ENCODE assay signal across 8 mouse cellular contexts in genomic region chr3:88467116-88467824, GRCm38 (mm10). TPM values are rescaled to one million over a fixed set of nuclear protein-coding genes. Genes with fewer than 3 reads are reported as not detected.
DNase-seq lines count a peak whose midpoint lies in the region; ATAC-seq and TF ChIP-seq lines count a peak whose summit lies in the region.

No protein-coding gene starts in this region.

- peak; percentile 93 for TF ChIP-seq CTCF in lung, postnatal 0 days (IDR thresholded peaks at IDR 0.05)

- H3K9ac ChIP-seq in hindbrain, embryonic 12.5 days = 0 out of 2 replicates have a peak overlapping the region, but pooled peaks have one; percentile 13
- H3K9ac ChIP-seq in lung, postnatal 0 days (replicated peaks; ENCODE audit: low read depth) = no peak overlapping the region

- no peak overlapping the region for H3K4me2 ChIP-seq in hindbrain, embryonic 12.5 days (replicated peaks)
- H3K4me2 ChIP-seq in lung, postnatal 0 days (replicated peaks; ENCODE audit: low read depth, low read length) = no peak overlapping the region

- 0 out of 2 replicates have a peak, but pooled peaks cover 8% of the 10 kb centered on the region for H3K27me3 ChIP-seq in hindbrain, embryonic 12.5 days
- H3K27me3 ChIP-seq in lung, postnatal 0 days (replicated peaks; ENCODE audit: insufficient read depth, low read length) = no peaks in the 10 kb centered on the region

- TF ChIP-seq EP300 in lung, postnatal 0 days (IDR thresholded peaks at IDR 0.05) = no peak

- ATAC-seq in frontal cortex, adult (ENCODE audit: low TSS enrichment) = peak; percentile 94
- ATAC-seq in hindbrain, embryonic 12.5 days (ENCODE audit: low FRiP score) = peak; percentile 72; the same call in 1 of the 2 replicates
- ATAC-seq in lung, postnatal 0 days = peak; percentile 81

- WGBS in hindbrain, embryonic 12.5 days = 30% methylated on average over 16 of the region's 16 CpGs
- whole genome bisulfite sequencing in lung, postnatal 0 days = 31% methylated on average over 16 of the region's 16 CpGs

- no peaks in the 10 kb centered on the region for H3K36me3 ChIP-seq in hindbrain, embryonic 12.5 days
- H3K36me3 ChIP-seq in lung, postnatal 0 days (ENCODE audit: insufficient read depth, low read length) = no peaks in the 10 kb centered on the region

- H3K4me3 ChIP-seq in hindbrain, embryonic 12.5 days = no peak overlapping the region
- no peak overlapping the region for H3K4me3 ChIP-seq in lung, postnatal 0 days (ENCODE audit: low read depth, low read length)

- H3K27ac ChIP-seq in hindbrain, embryonic 12.5 days = no peak overlapping the region
- no peak overlapping the region for H3K27ac ChIP-seq in lung, postnatal 0 days (ENCODE audit: low read length)

- no peaks in the 10 kb centered on the region; the same call in 1 of the 2 replicates for H3K4me1 ChIP-seq in hindbrain, embryonic 12.5 days
- no peaks in the 10 kb centered on the region for H3K4me1 ChIP-seq in lung, postnatal 0 days (ENCODE audit: insufficient read depth, low read depth, low read length)

- peak; percentile 79 for DNase-seq in MEL-GATA-1-ER (ENCODE audit: extremely low read depth, low read depth)
- DNase-seq in cerebellum, adult 8-10 months = peak; percentile 90
- DNase-seq in layer of hippocampus, postnatal 10 days (ENCODE audit: low spot score in 2 of 2) = peak; percentile 94 to 95
- peak; percentile 89 for DNase-seq in lung, postnatal 0 days (ENCODE audit: low spot score)
- peak; percentile 88 for DNase-seq in ovary, postnatal 10 days (ENCODE audit: low spot score)
- peak; percentile 87 for DNase-seq in thymus, postnatal 0 days (ENCODE audit: low spot score)

- H3K9me3 ChIP-seq in hindbrain, embryonic 12.5 days (replicated peaks) = no peaks in the 10 kb centered on the region
- no peaks in the 10 kb centered on the region for H3K9me3 ChIP-seq in lung, postnatal 0 days (ENCODE audit: low read length)

RNA-seq across cellular contexts. Expression of gene Sema4a, which starts 6.3 kb away (rescaled TPM):
- polyA plus RNA-seq in hindbrain, embryonic 12.5 days (2016; fragmentation: Nextera tagmentation; extraction: Ambion mirVana) = 17.1 and 18.4 TPM in 2 replicates
- 10 to 100 TPM; 39.6 to 42.8 TPM for total RNA-seq in layer of hippocampus, postnatal 10 days (2021)
- polyA plus RNA-seq in lung, postnatal 0 days (2015; fragmentation: Nextera tagmentation; extraction: Ambion mirVana) = 9.0 and 9.2 TPM in 2 replicates
- 14.6 and 15.1 TPM in 2 replicates for polyA plus RNA-seq in thymus, postnatal 0 days (2015; fragmentation: Nextera tagmentation; extraction: Ambion mirVana)

RNA-seq across cellular contexts. Expression of gene Slc25a44, which starts 42.3 kb away (rescaled TPM):
- polyA plus RNA-seq in hindbrain, embryonic 12.5 days (2016; fragmentation: Nextera tagmentation; extraction: Ambion mirVana) = 24.9 and 25.9 TPM in 2 replicates
- 10 to 100 TPM; 54.1 to 58.1 TPM for total RNA-seq in layer of hippocampus, postnatal 10 days (2021)
- 9.3 and 11.3 TPM in 2 replicates for polyA plus RNA-seq in lung, postnatal 0 days (2015; fragmentation: Nextera tagmentation; extraction: Ambion mirVana)
- polyA plus RNA-seq in thymus, postnatal 0 days (2015; fragmentation: Nextera tagmentation; extraction: Ambion mirVana) = 9.6 and 12.3 TPM in 2 replicates

RNA-seq across cellular contexts. Expression of gene Lmna, which starts 42.5 kb away (rescaled TPM):
- 48.9 and 61.6 TPM in 2 replicates for polyA plus RNA-seq in hindbrain, embryonic 12.5 days (2016; fragmentation: Nextera tagmentation; extraction: Ambion mirVana)
- total RNA-seq in layer of hippocampus, postnatal 10 days (2021) = 10 to 100 TPM; 46.2 to 50.5 TPM
- 185 and 216 TPM in 2 replicates for polyA plus RNA-seq in lung, postnatal 0 days (2015; fragmentation: Nextera tagmentation; extraction: Ambion mirVana)
- polyA plus RNA-seq in thymus, postnatal 0 days (2015; fragmentation: Nextera tagmentation; extraction: Ambion mirVana) = 40.6 and 43.8 TPM in 2 replicates

RNA-seq across cellular contexts. Expression of gene Pmf1, which starts 57.1 kb away (rescaled TPM):
- 73.3 and 82.3 TPM in 2 replicates for polyA plus RNA-seq in hindbrain, embryonic 12.5 days (2016; fragmentation: Nextera tagmentation; extraction: Ambion mirVana)
- 10 to 100 TPM; 10.9 to 11.6 TPM for total RNA-seq in layer of hippocampus, postnatal 10 days (2021)
- polyA plus RNA-seq in lung, postnatal 0 days (2015; fragmentation: Nextera tagmentation; extraction: Ambion mirVana) = 27.9 and 30.6 TPM in 2 replicates
- 144 and 151 TPM in 2 replicates for polyA plus RNA-seq in thymus, postnatal 0 days (2015; fragmentation: Nextera tagmentation; extraction: Ambion mirVana)
